Comparison of ENCODE assay signal across 12 mouse cellular contexts in the genomic region with DNA sequence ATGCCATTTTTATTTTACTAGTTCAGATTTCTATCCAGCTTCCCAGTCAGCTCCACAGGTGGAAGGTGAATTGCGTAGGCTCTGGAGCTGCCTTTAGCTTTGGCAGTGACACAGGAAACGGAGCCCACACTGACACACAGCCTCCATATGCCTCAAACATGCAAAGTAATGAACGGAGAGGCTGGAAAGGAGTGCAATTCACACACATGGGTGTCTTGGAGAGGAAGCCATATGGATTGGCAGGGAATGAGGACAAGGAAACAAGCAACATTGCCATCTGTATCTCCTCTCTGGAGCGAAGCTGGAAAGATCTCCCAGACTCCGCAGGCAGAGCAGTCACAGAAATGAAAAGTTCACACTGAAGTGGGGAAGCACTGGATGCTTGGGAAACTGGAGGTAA.
DNase-seq lines count a peak whose midpoint lies in the region; TF ChIP-seq lines count a peak whose summit lies in the region.
"Had no signal": no experiment of that assay in that cellular context is flagged by ENCODE, and none has a peak within 500 bp of the region (broad histone marks: within the 10 kb centered on the region; RNA-seq: fewer than 3 reads in every experiment).

No protein-coding gene starts in this region.

- no peak overlapping the region for H3K27ac ChIP-seq in thymus, adult 2 months (ENCODE audit: control insufficient read depth, insufficient read depth, low read length)
- H3K27ac ChIP-seq: liver, embryonic 13.5 days had no signal

- peak; percentile 73 for DNase-seq in heart, adult 11 months
- DNase-seq in heart, postnatal 25 days (ENCODE audit: low spot score), result no peak
- DNase-seq in frontal cortex, postnatal 14 days (ENCODE audit: low spot score in 2 of 2), result peak; percentile 37 to 48
- peak; percentile 53 for DNase-seq in left cerebral cortex, adult 11 months (ENCODE audit: low spot score)
- DNase-seq in right cerebral cortex, postnatal 25 days, result peak; percentile 79
- no peak for DNase-seq in heart, postnatal 4 days
- no peak for DNase-seq in thymus, adult 2 months
- no peak for DNase-seq in urinary bladder, postnatal 36 days (ENCODE audit: low spot score in 2 of 2)
- DNase-seq: adrenal gland, adult 8-10 months; kidney, postnatal 36 days; liver, embryonic 13.5 days; lung, postnatal 4 days had no signal

- H3K4me3 ChIP-seq in thymus, adult 2 months (ENCODE audit: control insufficient read depth, insufficient read depth, low read length), result no peak overlapping the region
- H3K4me3 ChIP-seq: liver, embryonic 13.5 days had no signal

- no peaks in the 10 kb centered on the region for H3K36me3 ChIP-seq in thymus, adult 2 months (ENCODE audit: control insufficient read depth, insufficient read depth, low read length)
- H3K36me3 ChIP-seq: liver, embryonic 13.5 days had no signal

- TF ChIP-seq CTCF in thymus, adult 2 months (IDR thresholded peaks at IDR 0.05; ENCODE audit: borderline replicate concordance, control insufficient read depth, extremely low read depth, insufficient read depth, low read length, poor library complexity), result no peak

- no peaks in the 10 kb centered on the region for H3K4me1 ChIP-seq in thymus, adult 2 months (replicated peaks; ENCODE audit: control insufficient read depth, insufficient read depth, low read length)
- H3K4me1 ChIP-seq: liver, embryonic 13.5 days had no signal

- intact Hi-C loops in heart, postnatal 25 days (cut with DNase I), result no loop called here

- no peak for TF ChIP-seq POLR2A in thymus, adult 2 months (IDR thresholded peaks at IDR 0.05; ENCODE audit: control insufficient read depth, extremely low read depth, insufficient read depth, low read length, poor library complexity)

- H3K27me3 ChIP-seq in thymus, adult 2 months (ENCODE audit: control insufficient read depth, insufficient read depth, low read length), result no peaks in the 10 kb centered on the region
- H3K27me3 ChIP-seq: liver, embryonic 13.5 days had no signal

- WGBS in thymus, adult 2 months, result 91% methylated on average over 5 of the region's 5 CpGs

Comparison
In these comparisons a context has a peak if more than half of its experiments do, and no peak if none do; other contexts are left out.
1. DNase-seq: peak in heart, adult 11 months (single experiment), frontal cortex, postnatal 14 days (2 of 2), left cerebral cortex, adult 11 months (single experiment) and right cerebral cortex, postnatal 25 days (single experiment); none in heart, postnatal 25 days (single experiment), heart, postnatal 4 days (single experiment), thymus, adult 2 months (single experiment) and urinary bladder, postnatal 36 days (0 of 2).